Mouse (Mus musculus): ENCODE measurements around the gene Asns. TPM values are rescaled to one million over a fixed set of nuclear protein-coding genes. Genes with fewer than 3 reads are reported as not detected.

The Asns gene
- 1 to 10 TPM; 2.7 to 3.1 TPM for total RNA-seq (2021)

DNA sequence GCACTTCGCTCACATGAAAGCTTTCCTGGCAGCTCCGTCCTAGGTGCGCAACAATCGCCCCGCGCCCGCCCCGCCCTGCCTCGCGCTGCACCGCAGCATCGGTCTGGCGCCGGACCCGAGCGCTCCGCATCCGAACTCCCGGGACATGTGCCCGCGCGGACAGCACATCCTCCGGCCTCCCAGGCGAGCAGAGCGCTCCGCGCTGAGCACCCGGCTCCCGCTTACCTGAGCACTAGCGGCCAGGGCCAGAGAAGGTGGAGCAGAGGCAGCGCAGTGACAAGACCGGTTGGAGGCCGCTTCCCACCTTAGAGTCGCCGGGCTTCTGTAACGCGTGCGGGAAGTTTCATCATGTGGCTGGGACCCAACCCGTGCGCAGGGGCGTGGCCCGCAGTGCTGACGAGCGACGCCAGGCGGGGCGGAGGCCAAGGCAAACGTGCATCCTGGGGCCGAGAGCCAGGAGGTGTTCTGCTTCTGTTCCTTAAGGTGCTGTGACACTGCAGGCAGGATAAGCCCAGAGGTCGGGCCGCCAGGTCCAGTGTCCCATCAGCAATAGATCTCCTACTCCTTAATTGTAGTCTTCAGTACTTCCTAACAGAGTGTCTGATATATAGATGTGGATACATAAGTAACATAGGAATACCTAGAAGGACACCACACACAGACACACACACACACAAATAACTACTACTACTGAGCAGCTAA lies at the start of gene Asns:
Gene Asns, minus strand, starts transcription at position 371 of the 702 bp plus-strand sequence.
- peak; percentile 65 to 68 for DNase-seq
- intact Hi-C loops (cut with DNase I) = no loop called here

DNA sequence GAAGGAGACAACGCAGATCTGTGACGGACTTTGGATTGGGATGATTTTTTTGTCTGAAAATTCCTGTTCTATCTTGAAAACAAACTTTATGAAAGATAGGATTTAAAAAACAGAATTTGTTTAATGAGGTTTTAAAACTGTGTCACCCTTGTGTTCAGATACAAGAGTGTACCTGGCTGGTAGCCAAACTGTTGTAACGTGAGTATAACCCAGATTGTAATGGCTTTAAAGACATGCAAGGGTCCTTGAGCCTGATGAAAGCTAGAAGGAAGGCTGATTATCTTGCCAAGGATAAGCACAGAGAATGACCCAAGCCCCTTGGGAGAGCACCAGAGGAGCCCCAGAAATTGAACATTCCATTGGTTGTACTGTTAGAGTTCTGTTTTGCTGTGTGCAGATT lies 48.7 kb upstream of the Asns start:
- intact Hi-C loops (cut with DNase I) = no loop called here
- no peak for DNase-seq

DNA sequence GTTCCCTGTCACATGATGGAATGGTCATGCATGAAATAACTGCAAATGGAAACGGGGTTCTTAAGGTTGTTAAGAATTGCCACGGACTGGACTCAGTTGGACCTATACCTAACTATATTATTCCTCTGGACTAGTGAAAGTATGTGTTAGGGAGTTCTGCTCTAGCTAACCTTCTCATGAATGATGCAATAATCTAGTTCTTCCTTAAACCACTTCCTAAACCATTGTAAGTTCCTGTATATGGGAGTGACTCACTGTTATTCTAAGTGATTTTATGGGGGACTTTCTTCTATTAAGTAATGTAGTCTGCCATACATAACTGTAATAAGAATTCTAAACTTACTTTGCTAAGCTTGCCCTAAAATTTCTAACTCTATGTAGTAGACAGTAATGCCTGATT lies 44.8 kb upstream of the Asns start:
- no peak for DNase-seq
- intact Hi-C loops (cut with DNase I) = no loop called here

DNA sequence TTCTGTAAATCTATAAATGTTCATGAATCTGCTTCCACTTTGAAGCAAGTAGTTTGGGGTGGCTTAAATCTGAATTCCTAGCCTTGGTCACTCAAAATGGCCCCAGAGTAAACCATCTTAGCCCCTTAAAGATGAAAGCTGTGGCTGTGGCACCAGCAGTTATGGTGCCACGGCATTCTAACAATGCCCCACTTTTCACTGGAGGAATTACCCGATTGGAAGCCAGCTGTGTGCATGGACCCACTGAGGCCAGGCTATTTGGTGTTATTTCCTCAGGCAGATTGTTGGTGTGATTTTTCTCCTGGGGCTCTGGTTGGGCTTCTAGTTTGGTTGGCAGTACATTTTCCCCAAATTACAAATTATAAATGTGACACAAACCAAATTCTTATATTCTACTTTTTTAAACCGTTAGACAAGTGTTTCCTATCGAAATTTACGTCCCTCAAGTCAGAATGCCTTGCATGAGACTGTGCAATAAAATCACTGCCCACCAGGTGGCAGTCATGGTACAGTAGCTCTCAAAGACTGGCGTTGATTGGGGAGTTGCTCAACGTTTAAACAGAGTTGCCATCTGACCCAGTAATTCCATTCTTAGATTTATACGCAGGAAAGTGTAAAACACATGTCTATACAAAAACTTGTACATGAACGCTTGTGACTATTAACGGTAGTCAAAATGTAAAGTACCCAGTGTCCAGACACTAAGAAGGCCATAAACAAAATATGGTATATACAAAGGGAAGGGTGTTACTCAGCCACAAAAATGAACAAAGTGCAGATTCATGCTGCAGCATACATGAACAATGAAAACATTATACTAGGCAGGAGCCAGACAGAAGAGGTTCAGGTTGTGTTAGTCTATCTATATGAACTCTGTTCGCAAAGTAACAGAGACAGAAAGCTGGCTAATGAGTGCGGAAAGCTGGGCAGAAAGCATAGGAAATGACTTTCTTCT lies 40.0 kb upstream of the Asns start:
- intact Hi-C loops (cut with DNase I) = loop anchor here (1.0 to 5.0 kb wide), 6 partner anchors 114 to 1099 kb away; no protein-coding TSS in a partner anchor

DNA sequence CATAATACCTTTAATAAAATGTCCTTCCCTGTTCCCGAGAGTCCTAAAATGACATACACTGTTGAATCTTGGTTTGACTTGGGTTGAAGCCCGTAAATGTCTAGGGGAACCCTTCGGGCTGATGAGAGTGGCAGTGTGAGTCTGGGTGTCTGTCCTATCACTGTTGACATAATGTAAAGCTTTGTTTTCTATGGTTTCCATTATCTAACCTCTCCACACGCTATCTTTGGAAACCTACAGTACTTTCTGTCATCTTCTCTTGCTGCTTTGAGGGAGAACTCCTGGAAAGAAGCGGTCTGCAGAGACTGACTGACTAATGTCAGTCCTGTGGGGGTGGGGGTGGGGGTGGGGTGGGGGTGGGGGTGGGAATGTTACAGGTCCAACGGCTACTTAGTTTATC lies 39.0 kb upstream of the Asns start:
- DNase-seq = no peak
- intact Hi-C loops (cut with DNase I) = loop anchor here (5.0 kb wide), 4 partner anchors 115 to 1100 kb away; no protein-coding TSS in a partner anchor

More for the DNA sequence above, 40.0 kb upstream of the Asns start:
- peak; percentile 84 to 93 for DNase-seq

DNA sequence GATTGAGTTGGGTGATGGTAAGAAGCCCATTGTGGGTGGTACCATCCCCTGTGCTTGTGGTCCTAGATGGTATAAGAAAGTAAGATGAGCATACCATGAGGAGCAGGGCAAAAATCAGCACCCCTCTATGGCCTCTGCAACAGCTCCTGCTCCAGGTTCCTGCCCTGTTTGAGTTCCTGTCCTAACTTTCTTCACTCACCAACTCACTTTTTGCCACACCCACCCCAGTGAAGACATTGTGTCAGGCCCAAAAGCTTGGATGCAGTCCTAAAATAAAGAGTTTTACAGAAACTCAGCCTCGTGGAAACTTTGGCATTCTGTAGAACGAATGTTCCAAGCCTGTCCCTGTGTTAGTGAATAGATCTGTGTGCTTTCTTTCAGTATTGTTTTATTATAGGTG lies 36.1 kb upstream of the Asns start:
- DNase-seq = no peak
- intact Hi-C loops (cut with DNase I) = no loop called here

DNA sequence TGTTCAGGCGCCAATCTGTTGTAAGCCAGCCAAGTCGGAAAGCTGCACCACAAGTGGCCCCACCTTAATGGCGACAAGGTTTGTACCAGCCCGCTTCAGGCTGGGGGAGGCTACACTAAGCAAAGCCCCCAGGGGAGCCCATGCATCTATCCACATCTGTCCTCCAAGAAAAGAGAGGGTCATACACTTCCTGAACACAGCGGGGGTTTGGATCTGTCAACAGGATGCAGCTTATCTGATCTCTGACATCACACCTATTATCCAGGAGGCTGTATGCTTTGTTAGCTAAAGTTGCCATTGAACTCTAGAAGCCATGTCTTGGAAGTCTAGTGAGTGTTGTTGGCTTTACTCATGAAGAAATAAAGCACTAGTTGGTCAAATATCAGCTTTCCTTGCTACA lies 35.2 kb upstream of the Asns start:
- DNase-seq = no peak
- intact Hi-C loops (cut with DNase I) = no loop called here

DNA sequence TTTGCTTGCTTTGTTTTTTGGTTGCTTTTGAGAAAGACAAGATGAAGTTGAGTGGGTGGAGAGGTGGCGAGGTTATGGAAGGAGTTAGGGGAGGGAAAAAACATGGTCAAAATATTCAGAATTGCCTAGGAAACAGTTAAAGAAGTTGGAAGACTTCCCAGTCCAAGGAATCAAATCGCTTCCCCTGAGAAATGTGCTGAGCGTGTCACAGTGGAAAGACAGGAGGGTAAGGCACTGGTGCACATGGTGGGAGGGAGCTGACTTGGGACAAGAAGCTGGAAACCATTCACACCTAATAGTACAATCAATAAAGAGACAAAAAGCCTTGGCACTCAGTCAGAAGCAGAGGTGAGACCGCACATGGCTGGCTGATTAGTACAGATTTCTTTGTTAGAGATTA lies 23.2 kb upstream of the Asns start:
- intact Hi-C loops (cut with DNase I) = no loop called here
- DNase-seq = no peak

DNA sequence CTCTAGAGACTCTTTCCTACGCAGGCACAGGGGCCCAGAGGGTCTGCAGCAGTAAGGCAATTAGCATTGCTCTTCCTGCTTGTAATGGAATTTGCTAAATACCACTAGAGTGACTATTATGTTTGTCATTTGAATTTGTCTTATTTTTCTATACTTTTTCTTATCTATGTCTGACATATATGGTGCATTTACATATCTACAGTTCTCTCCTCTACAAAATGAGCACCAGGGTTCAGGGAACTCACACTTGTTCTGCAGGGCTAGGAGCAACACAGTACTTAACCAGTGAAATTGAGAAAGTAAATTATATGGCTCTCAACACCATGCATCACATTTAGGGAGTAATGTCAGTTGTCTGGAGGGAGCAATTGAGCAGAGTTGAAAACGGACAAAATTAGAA lies 21.2 kb upstream of the Asns start:
- DNase-seq = no peak
- intact Hi-C loops (cut with DNase I) = no loop called here

DNA sequence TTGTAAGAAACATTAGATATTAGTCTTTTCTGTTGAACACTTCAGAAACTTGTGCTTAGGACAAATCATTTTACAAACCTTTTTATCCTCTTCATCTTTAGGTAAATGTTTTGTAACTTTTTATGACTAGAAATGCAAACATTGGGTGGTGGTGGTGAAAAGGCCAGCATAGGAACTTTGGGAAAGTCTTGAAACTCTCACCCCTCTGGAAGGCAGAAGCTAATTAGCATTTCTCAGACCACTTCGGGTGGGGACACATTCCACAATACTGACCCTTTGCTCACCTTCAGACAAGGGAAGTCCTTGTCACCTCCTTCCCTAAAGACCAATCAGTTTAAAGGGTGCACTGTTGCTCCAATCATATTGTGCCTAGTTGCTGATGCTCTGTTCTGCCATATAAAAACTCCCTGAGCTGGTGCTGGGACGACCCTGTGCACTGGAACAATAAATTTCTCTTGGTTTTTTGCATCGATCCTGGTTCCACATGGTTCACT lies 18.8 kb upstream of the Asns start:
- intact Hi-C loops (cut with DNase I) = no loop called here
- no peak for DNase-seq

DNA sequence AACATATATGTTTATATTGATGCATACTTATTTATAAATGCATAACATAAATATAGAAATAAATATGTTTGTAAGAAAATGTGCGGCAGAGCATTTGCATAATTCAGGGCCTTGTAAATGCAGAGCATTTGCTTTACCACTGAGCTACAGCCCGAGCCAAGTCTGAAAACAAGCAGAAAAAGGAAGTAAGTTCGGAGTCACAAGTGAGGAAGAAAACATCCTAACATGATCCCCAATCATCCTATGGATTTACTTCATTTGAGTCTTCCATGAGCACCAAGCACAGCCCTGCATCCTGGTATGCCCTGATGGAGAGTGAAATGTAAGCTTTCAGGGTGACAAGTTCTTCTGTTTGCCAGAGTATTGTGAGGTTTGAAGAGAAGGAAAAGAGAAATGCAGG lies 15.2 kb upstream of the Asns start:
- intact Hi-C loops (cut with DNase I) = no loop called here

DNA sequence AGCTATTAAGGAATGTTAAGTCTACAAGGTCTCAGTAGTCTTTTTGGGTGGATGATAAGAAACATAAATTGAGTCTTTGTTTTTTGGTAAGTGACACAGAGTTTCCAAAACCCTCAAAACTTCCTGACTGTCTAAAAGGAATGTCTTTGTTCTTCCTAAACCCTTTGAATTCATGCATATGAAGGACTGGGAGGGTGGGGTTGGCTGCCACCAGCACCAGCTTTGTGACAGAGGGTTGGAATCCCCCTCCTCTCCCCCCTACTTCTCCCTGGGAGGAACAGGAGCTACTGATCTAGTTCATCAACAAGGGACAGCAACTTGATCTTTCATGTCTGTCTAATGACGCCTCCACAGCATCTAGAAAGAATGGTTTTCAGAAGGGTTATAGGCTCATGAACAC lies 13.7 kb upstream of the Asns start:
- intact Hi-C loops (cut with DNase I) = no loop called here

More for the DNA sequence above, 15.2 kb upstream of the Asns start:
- no peak for DNase-seq

DNA sequence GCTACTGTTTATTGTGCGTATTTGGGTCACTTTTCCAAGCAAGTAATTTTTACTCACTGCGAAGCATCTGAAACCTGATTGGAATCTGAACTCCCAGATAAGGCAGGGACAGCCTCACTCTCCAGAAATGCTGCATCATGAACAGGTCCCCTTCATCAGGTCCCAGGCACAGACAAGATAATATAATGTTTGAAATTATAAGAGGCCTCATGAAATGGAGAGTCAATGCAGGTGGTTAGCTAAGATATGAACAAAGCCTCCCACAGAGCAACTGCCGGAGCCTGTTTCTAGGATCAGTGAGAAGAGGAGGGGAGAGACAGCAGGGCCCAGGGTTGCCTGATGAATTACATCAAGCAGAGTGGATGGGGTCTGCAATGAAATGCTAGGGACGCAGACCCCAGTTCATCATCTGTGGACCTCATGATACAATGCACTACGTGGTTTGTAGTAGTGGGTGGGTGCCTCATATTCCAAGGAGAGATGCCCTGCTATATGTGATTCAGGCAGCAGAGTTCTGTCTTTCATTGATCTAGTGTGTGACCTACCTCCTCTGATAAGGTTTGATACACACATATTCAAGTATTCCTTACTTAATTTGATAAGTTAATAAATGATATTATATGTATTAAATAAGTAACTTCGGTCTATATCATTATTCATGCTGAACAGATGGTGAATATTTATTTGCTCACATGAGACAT lies 5.1 kb upstream of the Asns start:
- intact Hi-C loops (cut with DNase I) = no loop called here
- DNase-seq = no peak

More for the DNA sequence above, 13.7 kb upstream of the Asns start:
- DNase-seq = no peak

DNA sequence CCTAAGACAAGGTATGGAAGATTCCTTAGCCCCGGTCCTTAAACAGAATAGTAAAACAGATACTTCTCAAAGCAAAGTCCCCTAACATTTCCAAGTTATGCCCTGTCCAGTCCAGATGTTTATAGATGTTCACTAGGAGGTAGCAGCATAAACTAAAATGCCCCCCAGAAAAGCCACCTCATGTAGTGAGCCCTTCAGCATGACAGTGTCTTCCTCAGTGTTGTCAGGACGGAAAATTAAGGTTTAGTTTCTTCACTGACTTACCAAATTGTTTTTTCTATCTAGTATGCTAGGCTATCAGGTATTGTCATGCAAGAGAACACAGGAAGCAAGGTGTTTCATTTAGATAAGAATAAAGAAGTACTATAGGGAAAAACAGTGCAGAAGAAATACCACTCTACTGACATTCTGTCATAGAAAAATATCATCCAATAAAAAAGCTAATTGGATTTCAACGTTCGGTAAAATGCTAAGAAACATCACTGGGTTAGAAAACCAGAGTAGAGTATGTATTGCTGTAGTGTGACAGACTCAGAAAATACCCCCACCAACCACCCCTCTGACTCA lies 4.1 kb upstream of the Asns start:
- intact Hi-C loops (cut with DNase I) = no loop called here
- no peak for DNase-seq

DNA sequence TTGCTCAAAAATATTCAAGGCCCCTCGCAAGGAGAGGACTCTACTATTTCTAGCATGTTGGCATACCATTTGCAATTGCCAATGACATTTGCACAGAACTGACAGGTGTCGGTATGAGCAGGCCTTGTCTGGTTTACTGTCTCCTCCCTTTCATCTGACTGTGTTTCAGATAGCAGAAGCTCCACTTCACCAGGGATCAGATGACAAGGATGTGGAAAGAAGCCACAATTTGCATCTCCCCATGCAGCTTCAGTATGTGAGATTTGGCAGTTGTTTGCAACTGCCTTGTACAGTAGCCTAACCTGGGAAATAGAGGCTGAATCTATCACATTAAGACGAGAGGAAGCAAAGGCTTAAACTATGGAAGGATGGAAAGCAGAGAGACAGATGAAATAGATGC lies 3.6 kb upstream of the Asns start:
- intact Hi-C loops (cut with DNase I) = no loop called here
- DNase-seq = no peak

DNA sequence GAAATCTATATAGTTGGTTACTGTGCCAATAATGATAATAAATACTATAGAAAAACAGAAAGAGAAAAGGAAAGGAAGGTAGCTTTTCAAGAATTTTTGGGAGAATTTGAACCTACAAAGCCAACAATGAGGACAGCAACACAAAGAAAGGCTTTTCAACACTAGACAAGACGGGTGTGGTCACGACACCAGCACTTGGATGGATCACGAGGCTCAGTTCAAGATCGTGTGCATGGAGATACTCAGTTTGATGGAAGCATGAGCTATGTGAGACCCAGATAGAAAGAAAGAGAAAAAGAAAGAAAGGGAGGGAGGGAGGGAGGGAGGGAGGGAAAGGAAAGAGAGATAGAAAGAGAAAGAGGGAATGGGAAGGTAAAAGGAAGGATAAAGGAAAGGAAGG lies 2.8 kb upstream of the Asns start:
- DNase-seq = no peak
- intact Hi-C loops (cut with DNase I) = no loop called here

DNA sequence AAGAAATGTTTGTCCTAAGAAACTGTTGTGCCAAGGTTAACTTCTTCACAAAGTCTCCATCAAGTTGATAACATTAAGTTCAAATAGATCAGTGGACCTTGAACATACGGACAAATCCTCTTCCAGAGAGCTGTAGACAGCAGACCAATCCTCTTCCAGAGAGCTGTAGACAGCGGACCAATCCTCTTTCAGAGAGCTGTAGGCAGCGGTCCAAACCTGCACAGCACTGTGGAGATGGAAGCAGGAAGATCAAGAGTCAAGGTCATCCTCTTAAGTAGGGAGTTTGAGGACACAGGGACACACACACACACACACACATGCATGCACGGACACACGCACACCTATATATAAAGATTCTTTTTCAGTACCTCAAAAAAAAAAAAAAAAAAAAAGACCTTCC lies 612 bp upstream of the Asns start:
- intact Hi-C loops (cut with DNase I) = no loop called here
- no peak for DNase-seq

DNA sequence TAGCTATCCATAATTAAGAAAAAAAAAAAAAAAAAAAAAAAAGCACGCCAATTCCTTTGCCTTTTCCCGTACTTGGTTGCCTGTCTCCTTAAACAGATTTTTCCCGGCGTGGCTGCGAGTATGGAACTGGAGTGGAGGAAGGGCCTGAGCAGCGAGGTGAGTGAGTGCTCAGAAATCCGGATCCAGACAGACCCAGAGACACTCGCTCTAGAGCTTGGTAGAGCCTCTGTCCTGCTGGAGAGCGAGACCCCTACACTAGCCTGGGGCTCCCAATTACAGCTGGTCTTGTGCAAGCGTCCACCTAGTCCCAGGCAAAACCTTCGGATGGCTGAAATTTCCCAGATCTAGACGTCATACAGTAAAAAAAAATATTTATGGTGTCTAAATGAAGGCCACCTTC lies 603 bp downstream of the Asns start:
- intact Hi-C loops (cut with DNase I) = no loop called here
- no peak for DNase-seq

DNA sequence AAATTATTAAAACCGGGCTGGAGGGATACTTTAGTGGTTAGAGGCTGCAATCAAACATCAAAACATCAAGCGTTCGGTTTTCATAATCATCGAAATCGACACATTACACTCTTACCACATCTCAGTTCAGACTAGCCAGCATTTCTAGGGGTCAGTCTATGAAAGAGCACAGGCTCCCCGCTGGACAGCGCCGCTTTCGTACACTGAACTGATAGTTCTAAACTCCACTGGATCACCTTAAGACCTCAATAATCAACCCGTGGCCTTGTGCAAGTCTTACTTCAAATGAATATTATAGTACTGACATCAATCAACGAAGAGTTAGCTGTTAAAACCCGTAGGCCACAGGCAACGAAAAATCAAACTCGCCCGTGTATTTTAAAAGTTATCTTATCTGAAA lies 1.0 kb downstream of the Asns start:
- intact Hi-C loops (cut with DNase I) = no loop called here
- DNase-seq = no peak

DNA sequence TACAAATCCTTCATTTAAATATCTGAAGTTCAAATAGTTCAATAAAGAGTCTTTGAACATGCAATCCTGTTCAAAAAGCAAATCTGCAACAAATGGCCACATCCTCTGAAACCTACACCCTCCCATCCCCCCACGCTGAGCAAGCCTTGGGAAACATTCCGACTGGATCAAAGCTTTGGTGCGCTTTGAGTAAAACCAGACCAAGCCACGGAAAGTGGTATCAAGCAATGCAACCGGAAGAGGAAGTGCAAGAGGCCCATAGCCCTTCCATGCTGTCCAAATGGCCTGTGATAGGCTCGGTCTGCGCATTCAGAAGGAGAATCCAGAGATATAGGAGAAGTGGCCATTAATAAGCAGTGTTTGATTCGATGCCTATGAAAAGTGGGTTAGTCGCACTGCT lies 2.6 kb downstream of the Asns start:
- intact Hi-C loops (cut with DNase I) = no loop called here
- no peak for DNase-seq

DNA sequence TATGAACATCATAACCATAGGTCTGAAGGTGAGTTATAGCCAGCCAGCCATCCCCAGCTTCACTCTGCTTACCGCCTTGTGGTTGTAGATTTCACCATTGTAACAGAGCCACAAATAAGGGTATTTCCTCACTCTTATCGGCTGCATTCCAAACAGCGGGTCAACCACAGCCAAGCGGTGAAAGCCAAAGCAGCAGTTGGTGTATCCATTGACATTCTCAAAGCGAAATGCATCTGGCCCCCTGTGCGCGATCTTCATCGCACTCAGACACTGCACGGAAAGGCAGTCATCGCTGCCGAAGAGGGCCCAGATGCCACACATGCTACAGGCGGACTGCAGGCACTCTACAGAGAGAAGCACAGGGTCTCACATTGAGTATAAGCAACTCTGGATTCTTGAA lies 3.9 kb downstream of the Asns start:
- intact Hi-C loops (cut with DNase I) = no loop called here
- DNase-seq = no peak

All from heart, postnatal 36 days (tissue).